Mouse (Mus musculus): ENCODE measurements around the gene Orc3. TPM values are rescaled to one million over a fixed set of nuclear protein-coding genes. Genes with fewer than 3 reads are reported as not detected.

Gene Orc3
- polyA plus RNA-seq, 1 experiment from 2014 or later = 40.9 TPM

GRCm38 (mm10) chr4:34634129-34634528, 19.4 kb upstream of the Orc3 start:
- H3K4me1 ChIP-seq (ENCODE audit: insufficient read depth, low read depth, low read length) = no peaks in the 10 kb centered on the region
- H3K27me3 ChIP-seq (replicated peaks; ENCODE audit: insufficient read depth, low read length) = no peaks in the 10 kb centered on the region
- H3K36me3 ChIP-seq (ENCODE audit: insufficient read depth, low read length) = peaks cover 14% of the 10 kb centered on the region; the same call in 1 of the 2 replicates
- H3K27ac ChIP-seq (ENCODE audit: low read length) = no peak overlapping the region
- DNase-seq (ENCODE audit: low spot score) = no peak
- 88% methylated on average over 7 of the region's 7 CpGs for WGBS
- no peak overlapping the region for H3K4me2 ChIP-seq (replicated peaks; ENCODE audit: low read depth, low read length)
- no peak overlapping the region for H3K9ac ChIP-seq (replicated peaks; ENCODE audit: low read depth)
- H3K9me3 ChIP-seq (ENCODE audit: low read length) = no peaks in the 10 kb centered on the region
- TF ChIP-seq EP300 (IDR thresholded peaks at IDR 0.05) = no peak
- TF ChIP-seq CTCF (IDR thresholded peaks at IDR 0.05) = no peak
- ATAC-seq = no peak
- no peak overlapping the region for H3K4me3 ChIP-seq (ENCODE audit: low read depth, low read length)

DNA sequence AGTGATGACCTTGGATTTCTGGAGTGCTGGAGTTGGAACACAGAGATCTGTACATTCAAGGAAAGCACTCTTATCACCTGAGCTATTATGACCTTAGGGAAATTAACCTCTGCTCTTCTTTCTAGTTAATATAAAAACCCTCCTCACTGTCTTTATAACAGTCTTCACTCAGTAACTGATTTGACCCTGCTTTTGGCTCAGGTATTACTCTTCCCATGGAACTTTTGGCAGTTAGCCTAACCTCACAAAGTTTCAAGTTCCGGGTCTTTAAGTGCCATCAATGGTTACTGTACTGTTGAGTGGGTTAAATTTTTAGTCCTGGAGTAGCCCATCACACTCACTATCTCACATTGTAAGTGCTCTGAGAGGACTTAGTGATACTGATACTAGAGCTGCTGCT, 15.2 kb upstream of the Orc3 start:
- 49% methylated on average over 1 of the region's 1 CpGs for WGBS
- H3K27ac ChIP-seq (ENCODE audit: low read length) = no peak overlapping the region
- H3K4me1 ChIP-seq (ENCODE audit: insufficient read depth, low read depth, low read length) = no peaks in the 10 kb centered on the region
- TF ChIP-seq EP300 (IDR thresholded peaks at IDR 0.05) (no peak), CTCF (IDR thresholded peaks at IDR 0.05) (no peak)
- no peaks in the 10 kb centered on the region for H3K27me3 ChIP-seq (replicated peaks; ENCODE audit: insufficient read depth, low read length)
- DNase-seq (ENCODE audit: low spot score) = no peak
- H3K9ac ChIP-seq (replicated peaks; ENCODE audit: low read depth) = no peak overlapping the region
- H3K36me3 ChIP-seq (ENCODE audit: insufficient read depth, low read length) = peaks cover 12% of the 10 kb centered on the region; the same call in 1 of the 2 replicates
- no peak overlapping the region for H3K4me3 ChIP-seq (ENCODE audit: low read depth, low read length)
- H3K9me3 ChIP-seq (ENCODE audit: low read length) = no peaks in the 10 kb centered on the region
- H3K4me2 ChIP-seq (replicated peaks; ENCODE audit: low read depth, low read length) = no peak overlapping the region
- no peak for ATAC-seq

- H3K4me3 ChIP-seq (ENCODE audit: low read depth, low read length) = no peak overlapping the region
- H3K27ac ChIP-seq (ENCODE audit: low read length) = no peak overlapping the region
- no peak for DNase-seq (ENCODE audit: low spot score)
- no peak overlapping the region for H3K4me2 ChIP-seq (replicated peaks; ENCODE audit: low read depth, low read length)
- 87% methylated on average over 6 of the region's 6 CpGs for WGBS
- no peak overlapping the region for H3K9ac ChIP-seq (replicated peaks; ENCODE audit: low read depth)
- no peaks in the 10 kb centered on the region for H3K4me1 ChIP-seq (ENCODE audit: insufficient read depth, low read depth, low read length)
- no peaks in the 10 kb centered on the region for H3K27me3 ChIP-seq (replicated peaks; ENCODE audit: insufficient read depth, low read length)
- no peak for ATAC-seq
- TF ChIP-seq EP300 (IDR thresholded peaks at IDR 0.05) (no peak), CTCF (IDR thresholded peaks at IDR 0.05) (no peak)
- peaks cover 14% of the 10 kb centered on the region; the same call in 1 of the 2 replicates for H3K36me3 ChIP-seq (ENCODE audit: insufficient read depth, low read length)
- no peaks in the 10 kb centered on the region for H3K9me3 ChIP-seq (ENCODE audit: low read length)
Measured at GRCm38 (mm10) chr4:34626401-34626800, 11.7 kb upstream of the Orc3 start.

GRCm38 (mm10) chr4:34625556-34625955, 10.8 kb upstream of the Orc3 start:
- H3K4me2 ChIP-seq (replicated peaks; ENCODE audit: low read depth, low read length) = no peak overlapping the region
- DNase-seq (ENCODE audit: low spot score) (no peak), ATAC-seq (no peak)
- TF ChIP-seq EP300 (IDR thresholded peaks at IDR 0.05) (no peak), CTCF (IDR thresholded peaks at IDR 0.05) (no peak)
- no peaks in the 10 kb centered on the region for H3K4me1 ChIP-seq (ENCODE audit: insufficient read depth, low read depth, low read length)
- H3K27ac ChIP-seq (ENCODE audit: low read length) = no peak overlapping the region
- H3K36me3 ChIP-seq (ENCODE audit: insufficient read depth, low read length) = peaks cover 8% of the 10 kb centered on the region; the same call in 1 of the 2 replicates
- WGBS = 85% methylated on average over 4 of the region's 4 CpGs
- no peaks in the 10 kb centered on the region for H3K9me3 ChIP-seq (ENCODE audit: low read length)
- no peak overlapping the region for H3K9ac ChIP-seq (replicated peaks; ENCODE audit: low read depth)
- H3K4me3 ChIP-seq (ENCODE audit: low read depth, low read length) = no peak overlapping the region
- no peaks in the 10 kb centered on the region for H3K27me3 ChIP-seq (replicated peaks; ENCODE audit: insufficient read depth, low read length)

DNA sequence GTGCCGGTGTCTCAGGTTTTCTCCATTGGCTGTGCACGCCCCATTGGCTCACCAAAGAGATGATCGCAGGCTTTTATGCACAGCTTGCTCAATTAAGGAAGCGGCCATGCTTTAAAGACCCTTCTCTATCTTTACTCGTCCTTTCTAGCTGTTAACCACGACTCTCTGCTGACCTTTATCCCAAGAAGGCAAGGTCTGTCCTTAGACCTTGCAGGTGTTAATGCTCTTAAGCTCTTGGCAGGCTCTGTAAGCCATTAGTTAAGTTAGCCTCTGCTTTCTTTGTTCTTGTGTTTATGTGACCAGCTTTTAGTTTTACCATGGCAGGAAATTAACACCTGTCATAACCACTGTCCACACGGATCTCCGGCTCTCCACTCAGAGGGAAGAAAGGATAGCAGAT, 1.4 kb upstream of the Orc3 start:
- DNase-seq (ENCODE audit: low spot score) (no peak), ATAC-seq (no peak)
- no peak overlapping the region for H3K9ac ChIP-seq (replicated peaks; ENCODE audit: low read depth)
- TF ChIP-seq CTCF (IDR thresholded peaks at IDR 0.05) (no peak), EP300 (IDR thresholded peaks at IDR 0.05) (no peak)
- WGBS = 72% methylated on average over 8 of the region's 8 CpGs
- H3K4me1 ChIP-seq (ENCODE audit: insufficient read depth, low read depth, low read length) = peaks cover 16% of the 10 kb centered on the region; the same call in 1 of the 2 replicates
- no peak overlapping the region for H3K4me3 ChIP-seq (ENCODE audit: low read depth, low read length)
- peak overlapping the region; percentile 81; the same call in 1 of the 2 replicates for H3K4me2 ChIP-seq (replicated peaks; ENCODE audit: low read depth, low read length)
- H3K36me3 ChIP-seq (ENCODE audit: insufficient read depth, low read length) = no peaks in the 10 kb centered on the region
- no peaks in the 10 kb centered on the region for H3K9me3 ChIP-seq (ENCODE audit: low read length)
- no peak overlapping the region for H3K27ac ChIP-seq (ENCODE audit: low read length)
- no peaks in the 10 kb centered on the region for H3K27me3 ChIP-seq (replicated peaks; ENCODE audit: insufficient read depth, low read length)

GRCm38 (mm10) chr4:34615303-34615702, 559 bp upstream of the Orc3 start:
- Histone ChIP-seq H3K27me3 (replicated peaks; ENCODE audit: insufficient read depth, low read length) (no peaks in the 10 kb centered on the region), H3K9ac (replicated peaks; ENCODE audit: low read depth) (peak overlapping the region; percentile 69), H3K36me3 (ENCODE audit: insufficient read depth, low read length) (no peaks in the 10 kb centered on the region), H3K4me2 (replicated peaks; ENCODE audit: low read depth, low read length) (peak overlapping the region; percentile 81), H3K27ac (ENCODE audit: low read length) (peak overlapping the region; percentile 85), H3K9me3 (ENCODE audit: low read length) (no peaks in the 10 kb centered on the region), H3K4me3 (ENCODE audit: low read depth, low read length) (peak overlapping the region; percentile 84), H3K4me1 (ENCODE audit: insufficient read depth, low read depth, low read length) (peaks cover 16% of the 10 kb centered on the region; the same call in 1 of the 2 replicates)
- WGBS = under 1% methylated on average over 13 of the region's 13 CpGs
- DNase-seq (ENCODE audit: low spot score) = peak; percentile 14
- ATAC-seq = peak; percentile 21; the same call in 1 of the 2 replicates
- TF ChIP-seq CTCF (IDR thresholded peaks at IDR 0.05) (no peak), EP300 (IDR thresholded peaks at IDR 0.05) (no peak)
